Mouse (Mus musculus) heart, postnatal 25 days (tissue): Measurements from ENCODE around the gene Scd2. TPM values are rescaled to one million over a fixed set of nuclear protein-coding genes. Genes with fewer than 3 reads are reported as not detected.
A peak's percentile ranks its signal among the peaks of the same experiment; 100 is the strongest.
"Not testable (repeated sequence)": the region's sequence is repeated elsewhere in the genome, so short reads cannot be mapped to it uniquely, and the experiment has no call there.

ENCODE experiments used
- DNase-seq: peaks from one replicate; pipeline ENCODE4 v3.0.0; 2022; ENCODE audit warnings: low spot score
- intact Hi-C: fragments of 180-260 bp; cut with DNase I; formaldehyde crosslinking; loops from one replicate; pipeline ENCODE4 v1.15.1; 2025
- total RNA-seq, 2 experiments: library from RNA; stranded (reverse); gene quantifications; 2 replicates each; pipeline ENCODE4 v1.2.3; 2021

Scd2 gene
- 10 to 100 TPM; 12.5 to 13.1 TPM for total RNA-seq

- DNase-seq: no peak
- intact Hi-C loops: loop anchor here (10.0 kb wide), 1 partner anchor 128 kb away; no protein-coding TSS in a partner anchor
Measured at GRCm38 (mm10) chr19:44292941-44293768, at the start of gene Scd2. Scd2 (plus strand) TSS chr19:44293674.

- intact Hi-C loops: loop anchor here (1.0 to 10.0 kb wide), 4 partner anchors 50 to 299 kb away; partner anchors contain the start of genes Bloc1s2 and Sec31b
- no peak for DNase-seq
Measured at GRCm38 (mm10) chr19:44245761-44246171, 47.7 kb upstream of the Scd2 start.

- intact Hi-C loops: loop anchor here (5.0 to 10.0 kb wide), 3 partner anchors 99 to 298 kb away; partner anchors contain the start of genes Bloc1s2 and Sec31b
Measured at GRCm38 (mm10) chr19:44246341-44246911, 47.0 kb upstream of the Scd2 start.

GRCm38 (mm10) chr19:44247281-44248080 lies 46.0 kb upstream of the Scd2 start:
- no peak for DNase-seq
- intact Hi-C loops: loop anchor here (5.0 to 10.0 kb wide), 3 partner anchors 100 to 297 kb away; partner anchors contain the start of genes Bloc1s2 and Sec31b

More at GRCm38 (mm10) chr19:44246341-44246911, 47.0 kb upstream of the Scd2 start:
- DNase-seq: no peak

GRCm38 (mm10) chr19:44248081-44248853 lies 45.2 kb upstream of the Scd2 start:
- intact Hi-C loops: loop anchor here (5.0 to 10.0 kb wide), 3 partner anchors 101 to 297 kb away; partner anchors contain the start of genes Bloc1s2 and Sec31b
- DNase-seq: peak; percentile 93

GRCm38 (mm10) chr19:44248854-44249351 lies 44.6 kb upstream of the Scd2 start:
- DNase-seq: no peak
- intact Hi-C loops: loop anchor here (5.0 to 10.0 kb wide), 3 partner anchors 102 to 296 kb away; partner anchors contain the start of genes Bloc1s2 and Sec31b

GRCm38 (mm10) chr19:44251138-44251537 lies 42.3 kb upstream of the Scd2 start:
- DNase-seq, intact Hi-C loops: not testable (repeated sequence)

GRCm38 (mm10) chr19:44251936-44252558 lies 41.4 kb upstream of the Scd2 start:
- intact Hi-C loops: no loop called here

GRCm38 (mm10) chr19:44254106-44254505 lies 39.4 kb upstream of the Scd2 start:
- intact Hi-C loops: not testable (repeated sequence)

More at GRCm38 (mm10) chr19:44251936-44252558, 41.4 kb upstream of the Scd2 start:
- no peak for DNase-seq

GRCm38 (mm10) chr19:44257377-44257966 lies 36.0 kb upstream of the Scd2 start:
- intact Hi-C loops: no loop called here
- no peak for DNase-seq

More at GRCm38 (mm10) chr19:44254106-44254505, 39.4 kb upstream of the Scd2 start:
- DNase-seq: not testable (repeated sequence)

GRCm38 (mm10) chr19:44259484-44259883 lies 34.0 kb upstream of the Scd2 start:
- intact Hi-C loops: no loop called here
- DNase-seq: no peak

GRCm38 (mm10) chr19:44260487-44260886 lies 33.0 kb upstream of the Scd2 start:
- intact Hi-C loops: no loop called here
- no peak for DNase-seq

GRCm38 (mm10) chr19:44261774-44262173 lies 31.7 kb upstream of the Scd2 start:
- intact Hi-C loops: no loop called here
- no peak for DNase-seq

GRCm38 (mm10) chr19:44263581-44263980 lies 29.9 kb upstream of the Scd2 start:
- no peak for DNase-seq
- intact Hi-C loops: no loop called here

- intact Hi-C loops: no loop called here
- DNase-seq: no peak
Measured at GRCm38 (mm10) chr19:44264226-44264625, 29.2 kb upstream of the Scd2 start.

GRCm38 (mm10) chr19:44265300-44265699 lies 28.2 kb upstream of the Scd2 start:
- intact Hi-C loops: no loop called here
- peak; percentile 24 for DNase-seq

- intact Hi-C loops: no loop called here
- DNase-seq: no peak
Measured at GRCm38 (mm10) chr19:44265911-44266337, 27.6 kb upstream of the Scd2 start.

GRCm38 (mm10) chr19:44266458-44266823 lies 27.0 kb upstream of the Scd2 start:
- intact Hi-C loops: no loop called here
- no peak for DNase-seq
